Comparison of ENCODE assay signal across 9 mouse cellular contexts in genomic region chr11:116919186-116920020, GRCm38 (mm10). TPM values are rescaled to one million over a fixed set of nuclear protein-coding genes. Genes with fewer than 3 reads are reported as not detected.
DNase-seq lines count a peak whose midpoint lies in the region; ATAC-seq lines count a peak whose summit lies in the region.
"Had no signal": no experiment of that assay in that cellular context is flagged by ENCODE, and none has a peak within 500 bp of the region (broad histone marks: within the 10 kb centered on the region; RNA-seq: fewer than 3 reads in every experiment).

No protein-coding gene starts in this region.

- no peaks in the 10 kb centered on the region for H3K36me3 ChIP-seq in heart, embryonic 14.5 days (ENCODE audit: control insufficient read depth, insufficient read depth, low read length)
- H3K36me3 ChIP-seq in hindbrain, embryonic 11.5 days (ENCODE audit: control insufficient read depth, insufficient read depth, low read length), result no peaks in the 10 kb centered on the region
- peaks cover 13% of the 10 kb centered on the region for H3K36me3 ChIP-seq in midbrain, embryonic 12.5 days
- H3K36me3 ChIP-seq: G1E had no signal

- H3K4me3 ChIP-seq in heart, embryonic 14.5 days (ENCODE audit: control insufficient read depth in 1 of 2, insufficient read depth in 1 of 2, low read depth in 1 of 2, low read length in 2 of 2), result peak overlapping the region; percentile 51 to 64
- peak overlapping the region; percentile 27; the same call in 1 of the 2 replicates for H3K4me3 ChIP-seq in brown adipose tissue, adult 24 weeks (ENCODE audit: insufficient read depth, low read depth, low read length)
- peak overlapping the region; percentile 75 for H3K4me3 ChIP-seq in hindbrain, embryonic 11.5 days (ENCODE audit: low read depth, low read length)
- peak overlapping the region; percentile 82 for H3K4me3 ChIP-seq in midbrain, embryonic 12.5 days

- DNase-seq in heart, postnatal 25 days (ENCODE audit: low spot score), result no peak
- peak; percentile 58 for DNase-seq in hindbrain, embryonic 11.5 days (ENCODE audit: low spot score)
- no peak for DNase-seq in ovary, adult 18-20 months (ENCODE audit: low spot score)
- DNase-seq in layer of hippocampus, postnatal 10 days (ENCODE audit: low spot score in 2 of 2), result no peak
- DNase-seq in adrenal gland, adult (ENCODE audit: inconsistent age in 2 of 2, low spot score in 1 of 2), result no peak

- H3K9ac ChIP-seq in heart, embryonic 14.5 days (ENCODE audit: low read length), result peak overlapping the region; percentile 68
- H3K9ac ChIP-seq in hindbrain, embryonic 11.5 days (ENCODE audit: low read depth, low read length), result peak overlapping the region; percentile 99
- H3K9ac ChIP-seq in midbrain, embryonic 12.5 days (replicated peaks), result peak overlapping the region; percentile 99

- no peak overlapping the region for H3K27ac ChIP-seq in heart, embryonic 14.5 days (replicated peaks in 1 of 2; ENCODE audit: control insufficient read depth in 1 of 2, insufficient read depth in 1 of 2, low read depth in 2 of 2, low read length in 2 of 2)
- H3K27ac ChIP-seq in brown adipose tissue, adult 24 weeks (replicated peaks; ENCODE audit: low read depth, low read length), result no peak overlapping the region
- peak overlapping the region; percentile 71 for H3K27ac ChIP-seq in hindbrain, embryonic 11.5 days (ENCODE audit: low read depth, low read length)
- peak overlapping the region; percentile 84 for H3K27ac ChIP-seq in midbrain, embryonic 12.5 days (replicated peaks)

- H3K4me1 ChIP-seq in heart, embryonic 14.5 days (ENCODE audit: control insufficient read depth in 2 of 2, insufficient read depth in 2 of 2, low read length in 2 of 2), result peaks cover 10 to 18% of the 10 kb centered on the region in 2 experiments
- no peaks in the 10 kb centered on the region; the same call in 1 of the 2 replicates for H3K4me1 ChIP-seq in brown adipose tissue, adult 24 weeks (ENCODE audit: control insufficient read depth, insufficient read depth, insufficient read length, low read length)
- H3K4me1 ChIP-seq in hindbrain, embryonic 11.5 days (replicated peaks; ENCODE audit: control insufficient read depth, insufficient read depth, low read length), result peaks cover 8% of the 10 kb centered on the region
- H3K4me1 ChIP-seq in midbrain, embryonic 12.5 days, result peaks cover 47% of the 10 kb centered on the region

- no peak for ATAC-seq in heart, embryonic 14.5 days (ENCODE audit: insufficient number of reproducible peaks, insufficient read depth, low FRiP score, low read depth)
- ATAC-seq in hindbrain, embryonic 11.5 days (ENCODE audit: low FRiP score), result peak; percentile 31
- peak; percentile 53 for ATAC-seq in midbrain, embryonic 12.5 days (ENCODE audit: low FRiP score, low read depth)

- H3K4me2 ChIP-seq in heart, embryonic 14.5 days (ENCODE audit: low read length), result peak overlapping the region; percentile 100
- peak overlapping the region; percentile 99 for H3K4me2 ChIP-seq in hindbrain, embryonic 11.5 days (replicated peaks; ENCODE audit: low read depth, low read length)
- H3K4me2 ChIP-seq in midbrain, embryonic 12.5 days (replicated peaks), result peak overlapping the region; percentile 92

- peaks cover 61% of the 10 kb centered on the region for H3K27me3 ChIP-seq in heart, embryonic 14.5 days (ENCODE audit: control insufficient read depth, insufficient read depth, low read length)
- peaks cover 13% of the 10 kb centered on the region for H3K27me3 ChIP-seq in hindbrain, embryonic 11.5 days (ENCODE audit: control insufficient read depth, insufficient read depth, low read length)
- peaks cover 48% of the 10 kb centered on the region for H3K27me3 ChIP-seq in midbrain, embryonic 12.5 days

- intact Hi-C loops in heart, postnatal 25 days (cut with DNase I), result loop anchor here (2.0 to 5.0 kb wide), 4 partner anchors 73 to 258 kb away; no protein-coding TSS in a partner anchor

- no peaks in the 10 kb centered on the region for H3K9me3 ChIP-seq in heart, embryonic 14.5 days (ENCODE audit: control insufficient read depth, low read length)
- no peaks in the 10 kb centered on the region for H3K9me3 ChIP-seq in hindbrain, embryonic 11.5 days (ENCODE audit: control insufficient read depth, low read length)
- H3K9me3 ChIP-seq in midbrain, embryonic 12.5 days, result no peaks in the 10 kb centered on the region

- WGBS in heart, embryonic 14.5 days, result 4% methylated on average over 38 of the region's 58 CpGs
- 1% methylated on average over 53 of the region's 58 CpGs for WGBS in hindbrain, embryonic 11.5 days
- WGBS in midbrain, embryonic 12.5 days, result 1% methylated on average over 51 of the region's 58 CpGs

RNA-seq across cellular contexts. Expression of gene Mgat5b, which starts 0.7 kb away (rescaled TPM):
- polyA plus RNA-seq in heart, embryonic 14.5 days (2014; fragmentation: Nextera tagmentation; extraction: Ambion mirVana), result 0.35 and 0.50 TPM in 2 replicates
- under 1 TPM; 0.21 to 0.34 TPM for total RNA-seq in heart, postnatal 25 days (2021)
- not detected in 2 replicates for polyA plus RNA-seq in brown adipose tissue, adult 24 weeks (2012; ENCODE audit: insufficient read depth, insufficient read length, missing spikeins)
- 5.7 and 6.6 TPM in 2 replicates for polyA plus RNA-seq in hindbrain, embryonic 11.5 days (2014; fragmentation: Nextera tagmentation; extraction: Ambion mirVana)
- 17.7 and 22.5 TPM in 2 replicates for polyA plus RNA-seq in midbrain, embryonic 12.5 days (2016; fragmentation: Nextera tagmentation; extraction: Ambion mirVana)
- total RNA-seq in layer of hippocampus, postnatal 10 days (2021), result 10 to 100 TPM; 58.3 to 65.9 TPM
- polyA plus RNA-seq: G1E had no signal

Comparison
In these comparisons a context has a peak if more than half of its experiments do, and no peak if none do; other contexts are left out.
1. H3K27ac ChIP-seq: peak in hindbrain, embryonic 11.5 days (single experiment) and midbrain, embryonic 12.5 days (single experiment); none in heart, embryonic 14.5 days (0 of 2) and brown adipose tissue, adult 24 weeks (single experiment).
2. H3K4me3 ChIP-seq: peak in every context shown above with its lines; median percentile 82 in midbrain, embryonic 12.5 days; 75 in hindbrain, embryonic 11.5 days; 58 in heart, embryonic 14.5 days; 27 in brown adipose tissue, adult 24 weeks.
3. Peak in every context shown above with its lines, with median percentiles within 50 percentile points of each other: H3K4me2 ChIP-seq and H3K9ac ChIP-seq.